Mouse (Mus musculus): ENCODE data around the gene Fam50b.

The Fam50b gene

DNA sequence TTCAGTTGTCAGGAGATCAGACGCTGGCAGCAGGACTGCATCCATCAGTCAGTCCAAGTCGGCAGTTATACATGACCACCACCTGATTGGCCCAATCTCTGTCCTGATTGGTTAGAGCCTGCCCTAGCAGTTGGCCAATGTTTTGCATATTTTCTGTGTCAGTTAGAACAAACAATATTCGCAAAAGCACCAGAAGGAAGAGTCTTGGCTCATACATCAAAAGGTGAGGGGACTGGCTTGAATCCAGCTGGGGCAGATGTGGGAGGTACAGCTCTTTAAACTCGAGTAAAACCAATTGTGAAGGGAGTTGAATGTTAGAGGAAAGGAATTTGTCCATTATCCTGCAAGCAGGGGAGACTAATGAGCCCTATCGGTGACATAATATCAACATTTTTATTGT, at the start of gene Fam50b:
Gene Fam50b, plus strand, starts transcription at position 165 of the 400 bp plus-strand sequence.
- DNase-seq (ENCODE audit: low spot score): no peak

DNA sequence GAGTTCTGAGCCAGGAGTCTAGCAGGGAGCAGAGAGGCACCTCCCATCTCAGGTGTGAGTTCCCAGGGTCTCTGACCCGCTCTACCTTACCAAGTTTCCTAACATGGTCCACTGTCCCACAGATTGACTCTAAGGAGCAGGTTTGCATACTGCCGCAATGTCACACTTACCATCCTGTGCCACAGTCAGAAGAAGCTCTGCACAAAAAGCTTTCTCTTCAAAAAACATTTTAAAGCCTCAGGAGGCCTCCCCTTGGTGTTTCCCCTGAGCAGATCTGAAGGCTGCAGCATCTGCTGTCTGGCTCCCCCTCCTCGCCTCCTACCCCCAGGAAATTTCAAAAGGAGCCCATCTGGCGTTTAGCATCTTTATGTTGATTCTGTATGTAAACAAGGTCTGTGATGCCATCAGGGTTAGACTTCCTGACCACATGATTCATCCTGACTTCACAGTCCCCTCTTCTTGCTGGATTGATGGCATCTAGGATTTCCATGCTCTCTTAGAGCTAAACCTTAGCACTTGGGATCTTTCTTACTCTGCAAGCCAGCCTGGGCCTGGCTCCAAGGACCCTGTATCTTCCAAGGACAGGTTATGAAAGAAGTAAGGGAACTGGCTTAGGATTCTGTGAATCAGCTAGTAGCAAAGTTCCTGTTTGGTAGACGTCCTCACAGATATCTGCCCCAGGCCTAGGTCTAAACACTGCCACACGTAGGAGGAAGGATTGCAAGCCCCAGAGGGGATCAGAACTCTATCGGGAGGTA, 49.5 kb upstream of the Fam50b start:
- DNase-seq (ENCODE audit: low spot score): no peak

DNA sequence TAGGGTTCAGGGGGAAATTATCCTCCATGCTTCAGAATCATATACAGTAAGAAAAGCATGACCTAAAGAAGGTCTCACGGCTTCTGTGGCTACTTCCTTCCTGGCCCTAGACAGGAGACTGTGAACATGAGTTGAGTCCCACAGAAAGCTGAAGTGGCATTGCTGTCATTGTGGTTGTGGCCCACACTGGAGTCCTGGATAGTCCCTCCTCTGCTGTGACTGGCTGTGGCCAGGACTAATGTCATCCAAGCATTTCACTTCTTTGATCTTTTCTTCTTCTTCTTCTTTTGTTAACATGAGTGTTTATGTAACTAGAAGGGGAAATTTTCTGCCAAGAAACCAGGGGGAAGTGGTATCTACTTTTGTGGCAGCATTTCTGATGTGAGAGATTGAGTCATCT, 43.6 kb upstream of the Fam50b start:
- no peak for DNase-seq (ENCODE audit: low spot score)

DNA sequence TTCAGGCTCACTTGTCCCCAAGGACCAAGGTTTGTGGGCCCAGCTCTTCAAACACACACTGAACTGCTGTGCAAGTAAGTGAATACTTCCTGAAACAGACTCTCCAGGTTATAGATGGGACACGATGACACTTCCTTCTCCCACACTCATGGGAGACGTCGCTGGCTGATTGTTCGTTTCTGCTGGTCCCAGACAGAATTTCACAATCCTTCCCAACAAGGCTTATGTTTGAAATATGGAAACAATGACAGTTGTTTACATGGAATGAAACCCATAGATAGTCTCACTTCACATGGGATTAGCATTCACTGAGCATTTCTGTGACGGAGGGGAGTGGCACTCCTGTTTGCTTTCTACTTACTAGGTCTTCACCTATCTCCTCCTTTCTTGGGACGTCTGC, 41.5 kb upstream of the Fam50b start:
- no peak for DNase-seq (ENCODE audit: low spot score)

DNA sequence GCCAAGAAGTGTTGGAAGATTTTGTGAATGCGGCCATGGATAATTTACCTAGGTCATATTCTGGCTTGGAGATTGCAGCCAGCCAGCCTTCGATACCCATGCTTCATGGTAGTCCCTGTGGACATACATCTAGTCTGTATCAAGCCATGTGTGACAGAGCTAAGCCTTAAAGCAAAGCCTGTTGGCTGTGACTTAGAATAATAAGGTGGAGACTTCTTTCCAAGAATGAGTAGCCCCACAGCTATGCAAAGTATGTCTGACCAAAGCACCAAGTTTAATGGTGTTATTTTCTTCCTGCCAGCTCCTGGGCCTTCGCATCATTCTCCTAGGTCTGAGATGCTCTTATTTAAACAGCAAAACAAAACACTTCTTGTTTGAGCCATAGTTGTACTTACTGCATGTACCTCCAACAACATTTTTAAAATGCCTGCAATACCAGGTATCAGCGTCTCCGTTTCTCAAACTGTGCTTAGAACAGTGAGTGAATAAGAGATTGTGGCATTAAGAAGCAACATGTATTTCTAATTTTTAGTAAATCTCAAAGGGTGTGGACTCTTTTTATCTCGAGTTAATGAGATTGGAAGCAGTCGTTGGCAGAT, 37.8 kb upstream of the Fam50b start:
- DNase-seq (ENCODE audit: low spot score): no peak

DNA sequence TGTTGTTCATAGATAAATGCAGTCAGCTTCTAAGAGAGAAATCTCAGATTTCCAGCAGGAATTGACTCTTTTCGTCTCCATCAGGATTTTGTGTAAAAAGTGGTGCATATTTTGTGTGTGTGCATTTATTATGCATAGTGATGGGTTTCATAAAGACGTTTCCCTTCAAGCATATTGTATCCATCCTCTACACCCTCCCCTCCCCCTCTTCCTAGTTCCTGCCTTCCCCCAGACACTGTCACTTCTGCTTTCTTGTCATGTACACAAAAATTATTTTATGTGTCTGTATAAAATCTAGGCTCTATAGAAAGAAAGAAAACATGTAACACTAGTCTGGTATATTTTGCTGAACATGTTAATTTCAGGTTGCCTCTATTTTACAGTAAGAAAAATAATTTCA, 34.6 kb upstream of the Fam50b start:
- no peak for DNase-seq (ENCODE audit: low spot score)

DNA sequence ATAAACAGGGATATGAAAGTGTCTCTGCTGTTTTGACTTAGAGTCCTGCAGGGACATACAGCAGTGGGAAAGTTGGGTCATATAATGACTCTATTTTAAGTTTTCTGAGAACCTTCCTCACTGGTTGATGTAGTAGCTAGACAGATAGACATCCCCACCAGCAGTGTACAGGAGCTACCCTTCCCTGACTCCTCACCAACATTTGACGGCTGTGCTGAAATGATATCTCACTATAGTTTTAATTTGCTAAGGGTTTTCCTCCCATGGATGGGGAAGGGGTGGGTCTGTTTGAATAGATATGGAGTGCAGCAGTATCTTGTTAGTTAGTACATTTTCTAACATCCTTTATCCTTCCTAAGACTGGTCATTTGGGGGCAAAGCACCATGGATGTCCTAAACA, 34.0 kb upstream of the Fam50b start:
- DNase-seq (ENCODE audit: low spot score): no peak

DNA sequence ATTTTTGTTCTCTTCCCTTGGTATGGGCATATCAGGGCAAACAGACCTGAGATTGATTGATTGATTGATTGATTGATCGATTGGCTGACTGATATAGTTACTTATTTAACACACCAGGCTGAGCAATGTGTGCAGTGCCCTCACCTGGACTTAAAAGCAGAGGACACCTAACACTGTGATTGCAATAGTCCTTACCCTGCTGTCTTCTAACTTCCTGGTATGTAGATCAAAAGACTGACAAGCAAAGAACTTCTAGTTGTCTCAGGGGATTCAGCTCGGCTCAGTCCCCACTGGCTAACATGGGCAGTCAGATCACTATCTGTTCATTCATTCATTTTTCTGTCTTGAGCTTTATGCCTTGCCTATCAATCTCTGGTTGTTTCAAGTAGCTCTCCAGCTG, 31.3 kb upstream of the Fam50b start:
- DNase-seq (ENCODE audit: low spot score): no peak

DNA sequence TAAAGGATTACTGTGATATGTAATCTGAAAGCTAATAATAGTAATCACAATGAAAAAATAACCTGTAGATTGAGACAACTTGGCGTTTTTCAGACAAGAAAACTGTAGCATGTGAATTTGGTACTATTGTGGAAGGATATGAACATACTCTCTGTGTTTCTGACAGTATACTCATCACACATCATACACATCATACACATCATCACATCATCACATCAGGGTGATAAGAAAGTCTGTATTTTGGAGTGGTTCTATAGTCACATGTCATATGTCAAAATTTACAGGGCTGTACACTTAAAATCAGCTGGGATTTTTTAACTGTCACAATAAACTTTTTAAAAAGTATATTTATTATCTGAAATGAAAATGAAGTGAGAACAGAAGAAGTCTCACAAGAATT, 30.9 kb upstream of the Fam50b start:
- DNase-seq (ENCODE audit: low spot score): no peak

DNA sequence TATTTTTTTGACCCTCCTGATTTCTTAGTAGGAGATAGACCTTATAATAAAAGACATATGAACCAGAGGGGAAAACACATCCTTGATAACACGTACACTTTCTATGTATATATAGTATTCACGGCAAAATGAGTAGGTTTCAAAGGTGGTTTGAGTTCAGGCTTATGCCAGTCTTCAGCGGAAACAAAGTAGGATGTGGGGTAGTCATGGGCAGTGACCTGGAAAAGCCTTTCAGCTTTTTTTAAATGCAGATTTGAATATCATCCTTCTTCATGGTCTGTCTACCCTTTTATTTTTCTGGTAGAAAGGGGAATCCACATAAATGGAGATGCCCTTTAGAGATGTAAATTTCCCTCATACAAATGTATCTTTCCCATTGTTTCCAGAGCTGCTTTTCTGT, 29.8 kb upstream of the Fam50b start:
- no peak for DNase-seq (ENCODE audit: low spot score)

DNA sequence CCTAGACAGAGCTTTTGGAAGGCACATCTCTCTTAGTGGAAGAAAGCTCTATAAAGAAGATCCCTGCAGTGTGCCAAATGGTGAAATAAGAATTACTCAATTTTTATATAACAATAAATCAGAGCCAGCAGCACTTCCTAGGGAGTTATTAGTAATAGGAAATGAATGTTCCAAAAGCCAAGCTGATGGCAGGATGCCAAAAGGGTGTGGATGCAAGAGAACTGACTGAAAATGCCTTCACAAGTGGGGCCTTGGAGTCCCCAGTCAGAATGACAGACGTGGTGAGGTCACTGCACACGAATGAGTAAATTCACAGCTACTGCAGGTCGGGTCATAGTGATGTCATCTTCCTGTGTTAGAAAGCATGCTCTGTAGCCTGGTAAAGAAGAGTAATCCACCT, 25.7 kb upstream of the Fam50b start:
- no peak for DNase-seq (ENCODE audit: low spot score)

DNA sequence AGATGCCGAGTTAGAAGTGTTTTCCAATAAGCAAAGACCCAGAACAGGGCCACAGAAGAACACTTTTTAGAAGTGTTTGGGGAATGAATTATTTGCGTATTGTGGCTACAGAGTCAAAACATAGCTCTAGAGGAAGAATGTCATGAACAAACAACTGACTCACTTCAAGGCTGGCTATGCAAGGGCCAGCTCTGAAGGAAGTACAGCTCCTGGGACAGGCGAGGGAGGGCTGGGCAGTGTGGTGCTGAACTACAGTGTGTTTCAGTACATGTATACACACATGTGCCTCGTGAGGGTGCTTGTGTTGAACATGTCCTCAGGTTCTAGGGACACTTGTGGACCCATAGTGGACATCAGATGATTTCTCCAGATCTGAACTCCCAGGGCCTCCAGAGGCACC, 25.1 kb upstream of the Fam50b start:
- DNase-seq (ENCODE audit: low spot score): no peak

DNA sequence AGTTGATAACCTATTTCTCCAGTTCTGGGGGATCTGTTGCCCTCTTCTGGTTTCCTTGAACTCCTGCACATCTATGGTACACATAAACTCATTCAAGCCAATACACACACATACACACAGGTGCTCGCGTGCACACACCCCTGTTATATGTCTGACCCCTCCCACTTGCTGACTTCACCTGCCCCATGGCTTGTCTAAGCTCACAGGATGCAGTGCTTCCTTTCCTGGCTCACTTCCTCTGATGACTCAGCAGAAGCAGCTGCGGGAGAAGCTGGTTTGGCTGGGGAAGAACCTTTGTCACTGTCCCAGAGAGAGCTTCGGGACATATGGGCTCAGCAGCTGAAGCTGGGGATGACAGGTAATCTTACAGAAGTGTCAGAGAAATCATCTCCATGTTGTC, 23.2 kb upstream of the Fam50b start:
- no peak for DNase-seq (ENCODE audit: low spot score)

DNA sequence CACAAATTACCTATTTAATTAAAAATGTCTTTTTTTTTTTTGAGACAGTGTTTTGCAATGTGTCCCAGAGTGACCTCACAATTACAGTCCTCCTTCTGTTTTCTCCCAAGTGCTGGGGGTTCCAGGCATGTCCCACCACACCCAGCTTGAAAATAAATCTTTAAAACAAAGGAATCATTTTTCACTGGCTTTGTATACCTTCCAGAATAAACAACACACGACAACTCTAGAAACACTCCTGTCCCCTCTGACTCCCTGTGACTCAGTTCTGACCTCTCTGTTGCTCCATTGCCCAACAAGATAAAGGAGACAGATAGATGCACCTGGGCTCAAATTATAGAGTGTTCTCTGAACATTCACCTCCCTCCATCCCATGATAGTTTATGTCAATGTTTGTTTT, 21.8 kb upstream of the Fam50b start:
- DNase-seq (ENCODE audit: low spot score): no peak

DNA sequence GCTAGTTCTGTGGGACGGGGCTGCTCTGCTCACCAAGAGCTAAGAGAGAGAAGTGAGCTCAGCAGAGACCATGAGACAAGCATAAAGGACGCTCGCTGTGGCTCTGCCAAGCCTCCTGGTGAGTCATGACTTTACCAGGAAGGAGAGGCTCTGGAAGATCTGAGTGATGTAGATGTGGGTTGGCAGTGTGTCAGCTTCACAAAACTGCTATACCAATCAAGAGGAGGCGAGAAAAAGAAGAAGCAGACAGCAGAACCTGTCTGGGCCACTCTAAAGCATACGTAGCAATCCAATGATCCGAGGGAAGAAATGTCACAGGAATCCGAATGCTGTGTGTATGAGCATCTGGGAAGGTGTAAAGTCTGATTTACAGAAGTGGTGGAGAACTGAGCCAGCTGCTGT, 19.2 kb upstream of the Fam50b start:
- no peak for DNase-seq (ENCODE audit: low spot score)

DNA sequence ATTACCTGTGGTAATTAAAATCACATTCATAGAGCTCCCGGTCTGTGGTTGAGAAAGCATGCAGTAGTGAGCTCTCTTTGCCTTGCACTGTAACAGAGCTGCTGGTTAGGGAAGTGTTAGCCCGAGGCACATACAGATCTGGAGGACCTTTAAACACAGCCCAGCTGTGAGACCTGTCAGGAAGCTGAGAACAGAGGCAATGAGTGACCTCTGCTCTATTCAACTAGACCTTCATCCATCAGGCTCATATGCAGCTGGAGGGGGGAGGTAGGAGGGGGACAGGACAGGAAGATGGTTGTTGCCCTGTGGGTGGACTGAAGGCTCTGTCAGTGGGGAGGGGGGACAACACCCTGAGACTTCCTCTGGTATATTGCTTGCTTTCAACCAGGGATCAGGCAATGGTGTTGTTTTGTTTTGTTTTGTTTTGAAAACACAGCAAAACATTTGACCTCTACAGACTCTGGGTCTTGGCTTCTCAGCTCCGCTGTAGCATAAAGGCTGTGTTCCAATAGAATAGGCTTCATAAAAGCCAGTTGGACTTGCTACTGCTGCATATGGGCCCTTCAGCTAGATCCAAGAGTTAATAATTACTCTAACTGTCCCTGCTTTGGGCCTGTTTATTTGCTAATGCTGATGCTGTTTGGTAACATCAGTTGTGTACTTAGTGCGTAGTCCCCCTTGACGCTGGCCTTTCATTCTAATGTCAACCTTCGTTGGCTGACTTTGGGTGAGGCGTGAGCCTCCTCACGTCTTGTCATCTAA, 9.6 kb upstream of the Fam50b start:
- DNase-seq (ENCODE audit: low spot score): no peak

DNA sequence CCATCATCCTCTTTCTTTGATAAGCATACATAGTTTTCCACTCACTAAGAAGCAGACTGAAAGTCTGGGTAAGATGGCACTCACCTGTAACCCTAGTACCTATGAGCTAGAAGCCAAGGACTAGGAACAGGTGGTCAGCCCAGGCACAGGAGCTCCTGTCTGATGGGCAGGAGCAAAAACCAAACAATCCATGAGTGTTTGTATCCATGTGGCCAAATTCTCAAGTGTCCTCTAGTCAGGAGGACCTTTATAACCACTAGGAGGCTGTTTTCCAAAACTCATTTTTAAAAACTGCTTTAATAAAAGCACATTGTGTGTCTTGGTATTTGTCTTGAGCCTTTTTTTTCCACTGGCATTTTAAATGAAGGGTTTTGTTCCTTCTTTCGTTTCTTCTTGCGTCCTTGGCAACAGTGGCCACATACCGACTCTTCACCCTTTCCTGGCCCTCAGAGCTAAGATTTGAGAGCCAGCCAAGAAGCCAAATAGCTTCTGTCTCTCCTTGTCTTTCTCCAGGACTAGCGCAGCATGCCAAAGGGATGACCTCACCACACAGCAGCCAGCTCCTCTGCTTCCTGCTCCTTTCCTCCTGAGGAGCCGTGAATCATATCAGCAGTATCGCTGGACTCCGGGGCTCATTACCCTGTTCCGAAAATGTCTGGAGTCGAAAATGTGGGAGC, 8.7 kb upstream of the Fam50b start:
- no peak for DNase-seq (ENCODE audit: low spot score)

DNA sequence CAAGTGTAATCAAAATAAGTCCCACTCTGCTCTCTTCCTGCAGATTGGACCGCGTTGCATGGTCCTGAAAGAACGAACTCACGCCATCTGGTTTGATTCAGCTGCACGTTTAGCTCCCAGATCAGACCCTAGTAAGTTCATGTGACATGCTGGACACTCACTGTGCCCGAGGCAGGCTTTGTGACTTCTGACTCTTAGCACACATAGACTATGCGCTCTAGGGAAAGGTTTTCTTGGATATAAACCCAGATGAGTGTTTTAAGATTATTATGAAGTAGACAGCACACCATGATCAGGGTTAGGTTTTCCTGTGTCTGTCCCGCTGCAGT, 8.2 kb upstream of the Fam50b start:
- DNase-seq (ENCODE audit: low spot score): no peak

DNA sequence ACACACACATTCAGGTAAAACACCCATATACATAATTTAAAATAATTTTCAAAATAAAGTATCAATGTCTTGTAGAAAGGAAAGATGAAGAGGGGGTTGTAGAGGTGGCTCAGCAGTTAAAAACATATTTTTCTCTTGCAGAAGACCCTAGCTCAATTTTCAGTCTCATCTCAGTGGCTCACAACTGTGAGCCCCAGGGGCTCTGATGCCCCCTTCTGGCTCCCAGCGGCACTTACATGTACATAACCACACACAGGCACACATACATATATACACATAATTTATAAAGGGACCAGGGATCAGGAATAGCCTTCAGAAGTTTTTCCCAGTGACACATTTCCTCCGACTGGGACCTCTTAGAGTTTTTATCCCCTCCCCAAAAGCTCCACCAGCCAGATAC, 7.6 kb upstream of the Fam50b start:
- no peak for DNase-seq (ENCODE audit: low spot score)

DNA sequence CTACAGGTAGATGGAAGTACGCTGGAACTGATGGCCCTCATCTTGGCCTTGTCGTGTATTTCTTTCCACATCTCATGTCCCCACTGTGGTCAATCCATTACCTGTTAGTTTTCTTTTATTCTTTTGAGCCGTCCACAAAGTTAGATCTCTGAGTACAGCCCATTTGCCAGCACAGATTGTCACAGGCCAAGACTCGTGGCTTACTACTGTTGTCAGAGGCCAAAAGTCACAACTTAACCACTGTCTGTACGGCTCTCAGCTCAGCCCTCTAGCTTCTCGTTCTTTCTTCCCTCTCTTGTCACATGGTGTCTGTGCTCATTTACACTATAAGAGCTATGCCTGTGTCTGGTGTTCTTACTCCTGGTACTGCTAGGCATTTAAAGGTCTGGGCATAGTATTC, 3.1 kb upstream of the Fam50b start:
- DNase-seq (ENCODE audit: low spot score): no peak

DNA sequence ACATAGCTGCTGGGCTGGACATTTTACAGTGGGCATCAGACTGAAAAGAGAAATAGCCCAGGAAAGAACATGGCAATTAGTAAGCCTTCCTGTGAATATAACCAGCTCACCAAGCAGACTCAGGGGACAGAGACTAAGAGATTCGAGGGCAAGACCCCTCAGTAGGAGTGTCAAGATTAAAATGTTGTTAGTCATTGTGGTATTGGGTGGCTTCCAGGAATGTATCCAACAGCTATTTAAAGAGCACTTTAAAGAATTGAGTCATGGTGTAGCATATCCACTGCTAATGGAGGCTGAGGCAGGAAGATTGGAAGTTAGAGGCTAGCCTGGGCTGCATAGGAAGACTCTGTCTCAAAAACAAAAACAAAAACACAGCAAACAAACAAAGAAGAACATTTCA, 870 bp upstream of the Fam50b start:
- DNase-seq (ENCODE audit: low spot score): no peak

DNA sequence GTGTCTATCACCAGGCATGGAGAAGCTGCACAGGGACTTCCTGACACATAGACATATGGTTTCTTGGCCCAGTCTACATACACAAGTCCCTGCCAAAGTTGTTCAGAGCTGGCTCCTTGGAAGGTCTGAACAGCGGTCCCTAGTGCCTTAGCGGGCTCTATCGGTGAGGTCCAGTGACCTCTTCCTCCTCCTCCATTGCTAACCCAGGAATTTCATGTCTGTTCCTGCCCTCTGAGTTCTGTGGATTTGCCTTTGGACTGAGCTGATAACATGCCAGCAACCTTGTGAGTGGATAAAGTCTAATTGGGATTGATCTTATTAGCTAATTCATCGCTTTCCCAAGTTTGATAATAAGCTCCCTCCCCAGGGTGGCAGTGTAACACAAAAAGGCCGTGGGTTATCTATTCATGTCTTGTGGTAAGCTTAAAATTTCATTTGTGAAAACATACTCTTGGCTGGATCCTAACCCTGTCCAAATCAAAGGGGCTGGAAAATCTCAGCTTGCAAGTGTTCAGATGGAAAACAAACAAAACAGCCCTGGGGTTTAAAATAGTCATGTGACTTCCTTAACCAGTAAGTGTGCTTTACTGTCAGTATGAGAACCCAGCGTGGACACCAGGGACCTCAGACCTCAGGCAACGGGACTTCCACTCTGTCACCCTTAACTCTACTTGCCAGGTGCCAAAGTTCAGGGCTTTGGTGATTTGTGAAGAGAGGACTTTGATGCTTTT, 3.5 kb downstream of the Fam50b start:
- no peak for DNase-seq (ENCODE audit: low spot score)

DNA sequence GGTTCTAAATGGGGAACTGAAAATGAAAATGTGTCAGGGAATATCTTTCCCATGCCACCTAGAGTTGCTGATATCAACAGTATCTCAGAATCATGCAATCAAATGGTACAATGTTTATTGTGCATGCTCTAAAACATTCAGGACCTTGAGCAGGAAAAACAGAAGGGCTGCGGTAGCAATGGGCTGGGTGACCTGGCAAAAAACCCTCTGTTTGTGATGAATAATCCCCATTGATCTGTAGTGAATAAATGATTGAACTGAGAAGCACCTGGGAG, 4.0 kb downstream of the Fam50b start:
- no peak for DNase-seq (ENCODE audit: low spot score)
